Mouse (Mus musculus) bone marrow macrophage, adult 2 months (primary cell): Measurements from ENCODE around the gene Zkscan6.

ENCODE experiments used
- CTCF ChIP-seq: IDR thresholded peaks from 2 replicates; pipeline ENCODE4 v1.5.1; 2012; ENCODE audit warnings: low read depth, mild to moderate bottlenecking, low read length, moderate library complexity
- POLR2A ChIP-seq: IDR thresholded peaks from 2 replicates; pipeline ENCODE4 v1.6.1; 2012; ENCODE audit warnings: mild to moderate bottlenecking, low read depth, low read length, borderline replicate concordance

- TF ChIP-seq POLR2A (no peak), CTCF (no peak)
These were observed 27.4 kb upstream of the Zkscan6 start for GRCm38 (mm10) chr11:65779578-65779977.
